Mouse (Mus musculus): ENCODE measurements around the gene Ldah. TPM values are rescaled to one million over a fixed set of nuclear protein-coding genes. Genes with fewer than 3 reads are reported as not detected.

The Ldah gene
- polyA plus RNA-seq, 1 experiment from 2014 or later, result 53.7 TPM

DNA sequence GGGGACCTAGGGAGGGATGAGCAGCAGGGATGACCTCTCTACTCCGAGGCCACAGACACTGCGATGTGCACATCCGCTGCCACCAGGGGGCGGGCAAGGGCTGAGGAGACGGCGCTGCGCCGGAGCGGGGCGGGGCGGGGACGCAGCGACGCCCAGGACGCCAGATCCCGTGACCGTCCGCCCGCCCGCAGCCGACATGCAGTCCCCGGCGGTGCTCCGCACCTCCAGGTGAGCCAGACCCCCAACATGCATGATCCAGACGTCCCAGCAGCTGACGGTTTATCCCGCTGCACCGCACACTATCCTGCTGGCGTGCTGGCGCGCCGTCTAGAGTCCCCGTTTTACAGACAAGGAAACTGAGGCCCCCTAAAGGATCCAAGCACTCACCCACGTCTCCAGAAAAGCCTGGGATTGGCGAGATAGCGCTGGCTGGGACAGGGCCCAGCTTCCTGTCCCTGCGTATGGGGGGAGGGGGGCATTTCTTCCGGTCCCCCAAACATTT is 105.4 kb downstream of the Ldah start, which contains the start of gene Hs1bp3:
Gene Hs1bp3 (plus strand): TSS at position 163 of the 502 bp plus-strand sequence.
- DNase-seq (ENCODE audit: low spot score), result peak; percentile 81

DNA sequence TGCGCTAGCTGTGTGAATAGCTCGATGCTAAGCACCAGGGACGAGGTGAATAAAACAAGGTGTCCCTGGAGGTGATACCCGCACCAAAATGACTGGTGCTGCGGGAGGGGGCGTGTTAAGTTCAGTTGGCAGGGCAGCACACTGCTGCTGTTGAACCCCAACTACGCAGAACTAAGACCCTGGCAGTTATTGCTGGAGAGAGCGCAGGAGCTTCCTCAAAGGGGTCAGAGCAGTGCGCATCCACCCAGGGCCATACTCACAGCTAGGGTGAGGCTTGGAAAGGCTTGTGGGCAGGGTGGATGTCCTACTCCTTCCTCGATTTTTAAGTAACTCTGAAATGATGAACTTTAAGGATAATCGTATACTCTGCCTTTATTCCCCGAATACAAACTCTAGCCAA is 105.9 kb downstream of the Ldah start:
- DNase-seq (ENCODE audit: low spot score), result no peak

DNA sequence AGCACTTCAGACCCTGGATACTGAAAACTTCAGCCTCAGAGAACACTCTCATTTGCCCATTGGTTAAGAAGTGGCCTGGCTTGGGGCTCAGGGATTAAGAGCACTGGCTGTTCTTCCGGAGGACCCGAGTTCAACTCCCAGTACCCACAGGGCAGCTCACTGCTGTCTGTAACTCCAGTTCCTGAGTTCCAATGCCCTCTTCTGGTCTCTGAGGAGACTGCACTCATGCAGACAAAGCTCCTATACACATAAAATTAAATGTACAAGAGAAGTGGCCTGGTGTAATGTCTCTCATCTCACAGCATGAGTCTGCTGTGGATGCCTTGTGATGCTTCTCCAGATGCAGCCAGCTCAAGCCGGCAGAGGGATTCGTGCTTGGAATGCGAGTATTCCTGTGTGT is 108.6 kb downstream of the Ldah start:
- DNase-seq (ENCODE audit: low spot score), result no peak

DNA sequence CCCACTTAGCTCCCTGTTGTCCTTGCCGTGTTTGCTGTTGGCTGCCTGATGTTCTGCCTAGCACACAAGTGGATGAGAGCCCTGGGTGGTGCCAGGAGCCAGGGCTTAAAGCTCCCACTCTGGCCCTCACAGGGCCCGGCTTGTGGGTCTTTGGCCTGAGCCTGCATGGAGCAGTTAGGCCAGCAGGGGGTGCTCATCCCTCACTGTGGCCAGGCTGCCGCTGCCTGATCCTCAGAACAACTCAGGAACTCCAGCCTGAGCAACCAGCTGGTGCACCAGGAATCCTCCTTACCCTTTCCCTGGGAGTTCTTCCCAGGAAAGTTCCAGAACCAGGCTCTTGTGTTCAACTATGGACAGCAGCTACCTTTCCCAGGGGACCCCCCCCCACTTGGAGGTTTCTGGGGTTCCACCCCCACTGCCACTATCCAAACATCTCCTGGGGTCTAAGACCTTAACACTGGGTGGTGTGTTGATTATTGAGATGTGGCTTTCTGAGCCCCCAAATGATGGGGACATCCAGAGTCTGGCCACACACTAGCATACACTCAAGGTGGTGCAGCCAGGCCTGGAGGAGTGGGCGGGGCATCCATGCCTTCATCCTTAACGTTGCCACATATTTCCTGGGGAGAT is 112.3 kb downstream of the Ldah start:
- DNase-seq (ENCODE audit: low spot score), result peak; percentile 52

DNA sequence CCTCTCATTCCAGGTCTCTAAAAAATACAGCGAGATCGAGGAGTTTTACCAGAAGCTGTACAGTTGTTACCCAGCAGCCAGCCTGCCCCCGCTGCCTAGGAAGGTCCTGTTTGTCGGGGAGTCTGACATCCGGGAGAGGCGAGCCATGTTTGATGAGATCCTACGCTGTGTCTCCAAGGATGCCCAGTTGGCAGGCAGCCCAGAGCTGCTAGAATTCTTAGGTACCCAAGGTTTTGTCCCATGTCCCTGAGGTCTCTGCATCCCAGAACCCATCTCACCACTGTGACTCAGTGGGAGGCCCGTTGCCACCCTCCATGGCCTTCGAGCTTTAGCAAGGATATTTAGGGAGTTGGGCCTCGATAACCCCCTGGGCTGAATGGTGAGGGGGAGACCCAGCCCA is 113.6 kb downstream of the Ldah start:
- no peak for DNase-seq (ENCODE audit: low spot score)

DNA sequence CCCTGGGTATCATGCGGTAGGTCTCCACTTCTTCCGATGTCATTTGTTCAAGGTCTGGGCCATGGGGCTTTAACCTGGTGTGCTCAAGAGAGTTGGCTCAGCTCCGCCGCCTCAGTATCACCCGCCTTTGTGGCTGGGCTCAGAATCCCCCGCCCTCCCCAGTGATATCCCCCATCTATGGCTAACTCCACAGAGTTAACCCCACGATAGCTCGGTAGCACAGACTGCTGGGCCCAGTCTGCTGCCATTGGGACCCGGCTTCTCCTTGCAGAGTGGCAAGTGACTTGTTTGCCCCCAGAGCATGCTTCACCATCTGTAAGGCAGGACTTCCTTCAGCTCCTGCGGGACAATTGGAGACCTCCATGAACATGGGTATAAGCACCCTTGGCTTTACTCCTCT is 116.2 kb downstream of the Ldah start:
- DNase-seq (ENCODE audit: low spot score), result no peak

DNA sequence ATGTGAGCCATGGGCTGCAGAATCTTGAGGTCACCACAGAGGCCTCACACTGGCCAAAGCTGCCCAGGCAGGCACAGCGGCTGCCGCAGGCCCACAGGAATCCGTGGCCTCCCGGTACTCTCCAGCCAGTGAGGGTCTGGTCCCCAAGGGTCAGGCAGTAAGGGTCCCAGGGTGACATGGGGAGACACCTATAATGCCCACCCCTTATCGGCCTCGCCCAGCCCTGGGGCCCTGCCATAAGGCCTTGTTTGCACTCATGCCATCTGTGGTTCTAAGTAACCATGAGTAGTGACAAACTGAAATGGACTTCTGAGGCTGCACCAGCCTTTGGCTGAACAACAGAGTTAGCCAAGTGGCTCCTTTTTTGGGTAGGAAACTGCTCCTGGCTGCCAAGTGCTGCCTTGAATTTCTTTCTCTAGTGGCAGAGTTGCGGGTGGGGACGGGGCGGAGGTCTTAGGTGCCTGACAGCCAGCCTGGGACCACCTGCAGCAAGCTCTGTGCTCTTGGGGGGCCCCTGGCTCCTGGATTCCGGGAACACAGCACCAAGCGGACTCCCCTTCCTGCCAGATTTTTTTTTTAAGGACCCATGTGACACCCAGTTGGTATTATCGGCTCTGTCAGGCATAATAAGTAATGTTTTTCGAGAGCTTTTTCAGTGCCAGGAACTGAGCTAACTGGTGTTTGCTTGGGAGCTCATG is 117.5 kb downstream of the Ldah start:
- no peak for DNase-seq (ENCODE audit: low spot score)

DNA sequence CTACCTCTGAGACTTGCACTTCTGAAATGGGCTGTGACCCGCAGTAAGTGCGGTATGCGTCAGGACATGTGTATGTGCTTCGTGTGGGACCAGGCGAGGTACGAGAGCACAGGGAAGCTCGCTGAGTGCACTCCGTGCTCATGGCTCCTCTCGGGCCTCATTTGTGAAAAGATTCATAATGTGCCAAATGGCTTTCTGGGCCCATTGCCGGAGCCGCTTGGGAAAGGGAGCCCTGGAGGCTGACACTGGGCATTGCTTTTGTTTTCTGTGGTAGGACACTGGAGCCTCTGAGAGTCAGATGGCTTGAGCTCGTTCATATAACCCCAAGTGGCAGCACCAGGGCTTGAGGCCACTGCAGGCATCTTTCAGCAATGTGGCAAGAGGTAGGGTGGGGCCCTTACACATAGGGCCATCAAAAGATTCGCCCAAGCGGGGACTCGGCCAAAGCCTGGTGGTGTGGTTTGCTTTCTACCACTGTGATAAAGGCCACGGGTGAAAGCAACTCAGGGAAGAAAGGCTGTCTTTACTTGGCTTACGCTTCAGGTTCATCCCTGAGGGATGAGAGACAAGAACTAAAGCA is 118.1 kb downstream of the Ldah start:
- DNase-seq (ENCODE audit: low spot score), result no peak

DNA sequence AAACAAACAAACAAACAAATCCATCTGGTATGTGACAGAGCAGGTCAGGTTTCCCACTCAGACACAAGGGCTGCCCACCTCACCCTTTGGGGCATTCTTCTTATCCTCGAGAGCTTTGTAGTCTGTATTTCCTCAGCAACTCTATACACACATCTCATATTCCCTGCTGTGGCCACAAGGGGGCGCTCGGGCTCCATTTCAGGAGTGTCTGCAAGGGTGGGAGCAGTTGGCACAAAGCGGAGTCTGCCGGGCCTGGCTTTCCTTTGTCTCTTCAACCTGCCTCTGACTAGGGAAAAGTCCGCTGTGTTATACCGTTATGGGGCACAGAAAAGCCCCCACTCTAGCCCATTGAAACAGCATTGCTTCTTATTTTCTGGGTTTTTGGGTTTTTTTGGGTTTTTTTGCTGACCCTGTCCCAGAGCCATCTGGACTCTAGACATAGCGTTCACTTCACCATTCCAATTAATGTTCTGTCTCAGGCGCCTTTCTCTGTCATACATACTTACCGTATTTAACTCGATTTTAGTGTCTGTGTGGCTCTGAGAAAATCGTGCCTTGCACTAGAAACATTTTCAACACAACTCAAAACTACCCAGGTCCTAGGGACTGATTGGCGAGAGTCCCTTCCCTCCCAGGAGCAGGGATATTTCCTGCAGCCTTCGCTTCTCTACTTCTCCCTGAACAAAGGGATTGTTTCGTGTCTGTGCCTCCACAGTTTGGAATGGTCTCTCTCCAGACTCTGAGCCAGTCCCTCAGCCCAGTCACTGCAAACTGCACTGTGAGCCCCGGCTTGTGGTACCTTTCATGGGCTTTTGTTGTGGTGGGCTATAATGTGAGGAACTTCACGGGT is 119.1 kb downstream of the Ldah start:
- peak; percentile 88 for DNase-seq (ENCODE audit: low spot score)

DNA sequence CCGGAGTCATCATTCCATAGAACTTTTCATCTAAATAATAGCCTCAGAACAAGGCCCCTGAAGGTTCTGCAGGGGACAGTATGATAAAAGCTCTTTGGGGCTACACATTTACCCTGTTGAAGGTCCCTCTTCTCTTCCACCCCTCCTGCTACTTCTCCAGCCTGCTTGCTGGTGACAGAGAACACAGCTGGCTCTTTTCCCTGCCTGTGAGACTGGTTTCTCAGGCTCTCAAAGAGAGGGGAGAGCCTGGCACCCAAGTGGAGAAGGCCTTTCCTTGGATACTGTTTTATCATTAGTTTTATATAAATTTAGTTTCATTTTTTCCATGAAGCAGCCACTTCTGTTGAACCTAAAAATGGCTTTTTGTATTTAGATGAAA is 119.8 kb downstream of the Ldah start:
- no peak for DNase-seq (ENCODE audit: low spot score)

DNA sequence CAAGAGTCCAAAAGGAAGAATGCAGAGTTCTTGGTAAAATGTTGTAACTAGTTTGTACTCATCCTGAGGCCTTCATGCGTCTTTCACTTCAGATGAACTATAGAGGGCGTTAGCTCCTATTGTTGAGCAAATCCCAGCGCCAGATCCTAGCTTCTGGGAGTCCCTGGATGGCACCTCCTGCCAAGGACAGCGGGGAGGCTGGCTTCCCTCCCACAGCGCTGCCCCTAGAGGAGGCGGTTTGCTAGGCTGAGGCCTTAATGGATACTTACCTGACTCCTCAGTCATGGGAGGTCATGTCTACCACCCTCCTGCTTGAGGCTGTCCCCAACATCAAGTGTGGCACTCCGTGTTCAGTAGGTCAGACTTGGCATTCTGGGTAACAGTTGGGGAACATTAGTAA is 121.3 kb downstream of the Ldah start:
- no peak for DNase-seq (ENCODE audit: low spot score)

DNA sequence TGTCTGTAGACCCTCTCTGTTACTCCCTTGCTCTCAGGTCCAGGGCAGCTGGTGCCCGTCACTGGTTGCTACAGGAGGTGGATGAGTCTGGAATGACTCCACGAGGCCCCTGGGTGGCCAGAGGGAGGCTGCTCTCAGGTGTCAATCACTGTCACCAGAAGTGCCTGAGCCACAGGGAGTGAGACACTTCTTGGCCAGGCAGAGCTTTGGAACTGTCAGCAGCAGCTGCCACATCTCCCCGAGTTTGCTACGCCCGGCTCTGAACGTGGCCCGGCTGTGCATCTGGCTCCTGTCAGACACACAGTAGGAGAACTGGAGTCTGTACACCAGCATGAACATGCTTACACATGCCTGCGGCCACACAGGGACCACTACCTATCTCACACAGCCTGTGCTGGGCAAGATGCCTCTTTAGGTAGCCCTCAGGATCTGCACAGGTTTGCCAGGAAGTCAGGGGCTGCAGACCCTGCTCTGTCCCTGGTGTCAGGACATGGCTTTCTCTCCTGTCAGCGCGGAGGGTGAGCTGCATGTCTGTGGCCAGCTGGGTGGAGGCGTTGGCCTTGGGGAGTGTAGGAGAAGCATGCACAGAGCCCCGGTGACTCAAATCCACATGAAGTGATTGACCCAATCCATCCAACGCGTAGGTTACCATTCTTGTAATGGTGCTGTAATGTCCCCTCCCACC is 123.7 kb downstream of the Ldah start:
- no peak for DNase-seq (ENCODE audit: low spot score)

DNA sequence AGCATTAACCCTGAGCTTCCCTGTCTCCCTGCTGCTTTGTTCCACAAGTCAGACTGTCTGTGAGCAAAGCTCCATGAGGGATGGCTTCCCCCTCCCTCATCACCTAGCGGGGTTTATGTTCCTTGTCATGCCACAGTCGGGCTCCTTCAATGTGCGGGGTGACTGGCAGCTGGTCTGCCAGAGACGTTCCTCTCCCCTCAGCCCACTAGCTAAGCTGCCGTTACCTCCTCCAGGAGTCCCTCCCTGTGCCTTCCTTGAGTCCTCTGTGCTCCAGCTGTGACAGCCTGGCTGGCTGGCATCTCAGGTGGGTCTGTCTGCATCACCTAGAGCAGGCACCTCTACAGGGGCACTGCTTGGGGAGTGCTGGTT is 124.3 kb downstream of the Ldah start:
- no peak for DNase-seq (ENCODE audit: low spot score)

DNA sequence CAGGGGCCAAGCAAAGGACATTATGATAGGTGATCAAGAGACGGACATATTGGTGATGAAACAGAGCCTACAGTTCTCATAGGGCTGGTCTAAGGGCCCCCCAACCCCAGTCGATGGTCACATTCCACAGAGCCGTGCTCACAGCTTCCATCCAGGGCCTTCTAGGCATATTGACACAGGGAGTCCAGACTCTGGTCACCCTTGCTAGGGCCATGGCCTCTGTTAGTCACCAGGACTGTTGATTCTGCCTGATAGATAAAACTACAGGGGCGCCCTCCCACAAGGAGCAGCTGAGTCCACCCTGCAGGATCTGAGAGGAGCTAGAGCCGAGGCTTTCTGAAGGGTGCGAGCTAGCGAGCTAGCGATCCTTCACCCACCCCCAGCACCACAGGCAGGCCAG is 125.7 kb downstream of the Ldah start:
- no peak for DNase-seq (ENCODE audit: low spot score)

DNA sequence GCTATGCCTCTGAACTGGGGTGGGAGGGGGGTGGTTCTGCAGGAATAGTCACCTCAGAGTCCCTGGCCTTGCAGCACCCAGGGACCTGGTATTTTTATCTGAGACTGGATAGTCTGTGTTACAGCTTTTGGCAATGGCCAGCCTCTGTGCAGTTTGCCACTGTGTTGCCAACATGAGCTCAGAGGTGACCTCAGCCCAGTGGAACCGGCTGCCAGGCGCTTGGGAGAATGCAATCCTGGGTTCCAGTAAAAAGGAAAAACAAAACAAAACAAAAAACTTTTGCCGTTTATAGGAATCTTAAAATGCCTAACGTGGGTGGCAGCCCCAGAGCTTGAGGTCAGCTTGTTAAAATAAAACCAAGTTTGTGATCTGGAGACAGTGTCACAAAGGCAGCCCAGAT is 126.4 kb downstream of the Ldah start:
- no peak for DNase-seq (ENCODE audit: low spot score)

Other genes starting within 250 kb of the Ldah start
- gene Apob, start 230.5 kb upstream of the Ldah start, polyA plus RNA-seq (2015; fragmentation: Nextera tagmentation; extraction: Ambion mirVana), result 0.05 and 0.08 TPM in 2 replicates
- 0.09 TPM in 1 of 2 replicates, not detected in the other for gene Gdf7, start 93.8 kb downstream of the Ldah start, polyA plus RNA-seq (2015; fragmentation: Nextera tagmentation; extraction: Ambion mirVana)
- gene Hs1bp3, start 105.3 kb downstream of the Ldah start, polyA plus RNA-seq (2015; fragmentation: Nextera tagmentation; extraction: Ambion mirVana), result 4.8 and 6.2 TPM in 2 replicates

Measured in thymus, postnatal 0 days (tissue).